Mouse (Mus musculus) layer of hippocampus, postnatal 25 days (tissue): ENCODE data around the gene Mrs2. TPM values are rescaled to one million over a fixed set of nuclear protein-coding genes. Genes with fewer than 3 reads are reported as not detected.
A peak's percentile ranks its signal among the peaks of the same experiment; 100 is the strongest.

ENCODE experiments used
- DNase-seq, 2 experiments: peaks; one replicate each; pipeline ENCODE4 v3.0.0; 2022; ENCODE audit warnings: mixed read lengths in 2 of 2, low spot score in 1 of 2; ENCODE audit errors: extremely low spot score in 1 of 2
- total RNA-seq, 2 experiments: library from RNA; stranded (reverse); gene quantifications; 2 replicates each; pipeline ENCODE4 v1.2.3; 2021

Mrs2 gene
- 10 to 100 TPM; 56.6 to 60.5 TPM for total RNA-seq

DNA sequence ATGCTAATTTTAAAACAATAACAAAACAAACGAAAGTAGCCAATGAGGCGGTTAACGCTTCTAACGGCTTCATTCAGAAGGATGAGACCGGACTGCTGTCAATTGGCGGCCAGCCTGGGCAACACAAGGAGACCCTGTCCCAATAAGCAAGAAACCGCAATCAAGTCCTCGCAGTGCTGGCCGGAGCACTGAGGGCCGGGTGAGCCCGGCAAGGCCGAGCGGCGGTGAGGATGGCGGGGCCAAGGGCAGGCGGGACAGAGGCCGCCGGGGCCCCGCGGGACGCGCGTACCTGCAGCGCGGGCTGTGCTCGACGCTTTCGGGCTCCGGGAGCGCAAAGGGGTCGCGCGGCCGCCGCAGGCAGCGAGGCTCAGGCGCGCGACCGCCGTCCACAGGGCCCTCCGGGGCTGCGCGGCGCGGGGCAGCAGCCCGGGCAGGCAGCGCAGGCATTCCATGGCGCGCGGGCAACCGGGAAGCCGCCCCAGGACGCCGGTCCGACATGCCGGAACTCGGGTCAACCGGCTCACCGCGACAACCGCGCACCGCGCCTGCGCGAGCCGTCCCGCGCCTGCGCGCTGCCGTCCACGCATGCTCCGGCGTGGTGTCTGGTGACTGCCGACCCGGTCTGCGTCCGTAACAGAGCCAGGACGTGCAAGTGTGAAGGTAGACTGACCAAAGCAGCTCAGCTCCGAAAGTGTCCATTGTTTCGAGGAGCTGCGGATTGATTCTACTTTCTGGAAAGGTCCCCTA is at the start of gene Mrs2:
Gene Mrs2, minus strand, starts transcription at position 587 of the 747 bp plus-strand sequence.
- DNase-seq, result peak; percentile 74 to 85

DNA sequence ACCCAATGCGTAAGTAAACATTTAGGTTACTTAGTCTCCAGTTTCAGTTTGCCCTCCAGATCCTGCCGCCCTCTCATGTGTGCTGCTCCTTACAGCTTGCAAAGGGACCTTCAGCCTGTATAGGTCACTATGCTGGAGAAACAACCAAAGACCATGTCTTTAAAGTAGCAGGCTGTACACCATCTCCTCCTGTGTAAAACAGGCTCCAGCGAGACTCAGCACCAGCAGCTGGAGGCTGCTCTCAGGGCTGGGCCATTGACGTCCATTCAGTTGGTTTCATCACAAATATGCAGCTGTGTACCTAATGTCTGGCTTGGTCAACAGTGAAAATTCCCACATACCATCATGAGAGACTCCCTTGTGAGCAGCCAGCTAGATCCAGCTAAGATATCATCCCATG is 49.6 kb upstream of the Mrs2 start:
- DNase-seq, result no peak

- DNase-seq, result no peak
Observed at GRCm38 (mm10) chr13:25067183-25067582, 47.0 kb upstream of the Mrs2 start.

- DNase-seq, result no peak
Observed at GRCm38 (mm10) chr13:25066659-25067058, 46.5 kb upstream of the Mrs2 start.

DNA sequence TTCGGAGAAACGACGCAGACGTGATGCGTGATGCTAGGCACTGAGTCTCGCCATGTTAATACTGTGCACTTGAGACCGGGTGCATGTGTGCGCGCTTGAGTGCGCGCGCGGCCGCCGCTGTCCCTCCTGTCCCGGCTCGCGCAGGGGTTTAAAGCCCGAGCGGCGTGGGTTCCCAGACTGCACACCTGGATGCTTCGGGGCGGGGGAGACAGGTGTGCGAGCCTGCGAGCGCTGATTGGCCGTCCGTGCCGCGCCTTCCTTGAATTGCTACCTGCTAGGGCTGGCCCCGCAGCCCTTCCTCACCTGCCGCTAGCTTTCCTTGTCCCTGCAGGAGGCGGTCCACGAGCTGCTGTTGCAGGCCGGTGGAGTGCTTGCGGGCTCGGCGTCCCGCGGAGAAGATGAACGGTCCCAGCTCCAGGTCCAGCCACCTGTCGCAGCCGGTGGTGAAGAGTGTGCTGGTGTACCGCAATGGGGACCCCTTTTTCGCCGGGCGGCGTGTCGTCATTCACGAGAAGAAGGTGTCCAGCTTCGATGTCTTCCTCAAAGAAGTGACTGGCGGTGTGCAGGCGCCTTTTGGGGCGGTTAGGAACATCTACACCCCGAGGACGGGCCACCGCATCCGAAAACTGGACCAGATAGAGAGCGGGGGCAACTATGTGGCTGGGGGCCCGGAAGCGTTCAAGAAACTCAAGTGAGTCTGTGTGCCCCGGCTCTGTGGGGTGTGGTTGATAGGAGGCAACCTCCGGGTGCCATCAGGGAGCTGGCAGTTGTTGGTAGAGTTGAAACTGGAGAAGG is 35.9 kb upstream of the Mrs2 start, which contains the start of gene Dcdc2a:
Gene Dcdc2a, plus strand, starts transcription at position 132 of the 795 bp plus-strand sequence.
- peak; percentile 9 to 10 for DNase-seq

DNA sequence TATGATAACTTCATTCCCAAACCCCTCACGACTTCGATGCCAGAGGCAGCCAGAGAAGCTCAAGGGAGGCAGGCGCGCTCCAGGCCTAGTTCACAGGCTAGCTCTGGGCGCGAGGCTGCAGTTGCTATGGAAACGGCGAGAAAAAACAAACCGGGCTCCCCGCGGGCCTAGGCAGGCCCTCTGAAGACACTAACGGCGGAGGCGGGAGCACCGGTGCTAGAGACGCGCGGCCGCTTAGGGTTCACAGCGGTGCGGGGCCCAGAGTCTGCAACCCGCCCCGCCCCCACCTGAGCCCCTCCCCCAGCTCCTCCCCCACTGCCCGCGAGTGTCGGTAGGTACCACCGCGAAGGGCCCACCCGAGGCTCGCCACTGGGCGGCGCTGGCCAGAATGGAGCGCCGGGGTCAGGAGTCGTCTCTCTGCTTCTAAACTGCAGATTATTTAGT is 35.0 kb upstream of the Mrs2 start:
- DNase-seq, result peak; percentile 52 to 55

GRCm38 (mm10) chr13:25052671-25053070 is 32.5 kb upstream of the Mrs2 start:
- DNase-seq, result no peak

GRCm38 (mm10) chr13:25039488-25039887 is 19.3 kb upstream of the Mrs2 start:
- DNase-seq, result no peak

DNA sequence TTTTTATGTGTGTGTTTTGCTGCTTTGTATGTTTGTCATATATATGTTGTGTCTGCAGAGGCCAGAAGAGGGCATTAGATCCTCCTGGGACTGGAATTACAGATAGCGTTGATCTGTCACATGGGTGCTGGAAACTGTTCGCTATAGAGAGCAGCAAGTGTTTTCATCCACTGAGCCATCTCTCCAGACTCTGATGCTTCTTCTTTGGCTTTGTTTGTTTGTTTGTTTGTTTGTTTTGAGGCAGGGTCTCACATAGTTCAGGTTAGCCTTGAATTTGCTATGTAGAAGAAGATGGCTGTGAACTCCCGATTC is 6.9 kb upstream of the Mrs2 start:
- DNase-seq, result no peak

DNA sequence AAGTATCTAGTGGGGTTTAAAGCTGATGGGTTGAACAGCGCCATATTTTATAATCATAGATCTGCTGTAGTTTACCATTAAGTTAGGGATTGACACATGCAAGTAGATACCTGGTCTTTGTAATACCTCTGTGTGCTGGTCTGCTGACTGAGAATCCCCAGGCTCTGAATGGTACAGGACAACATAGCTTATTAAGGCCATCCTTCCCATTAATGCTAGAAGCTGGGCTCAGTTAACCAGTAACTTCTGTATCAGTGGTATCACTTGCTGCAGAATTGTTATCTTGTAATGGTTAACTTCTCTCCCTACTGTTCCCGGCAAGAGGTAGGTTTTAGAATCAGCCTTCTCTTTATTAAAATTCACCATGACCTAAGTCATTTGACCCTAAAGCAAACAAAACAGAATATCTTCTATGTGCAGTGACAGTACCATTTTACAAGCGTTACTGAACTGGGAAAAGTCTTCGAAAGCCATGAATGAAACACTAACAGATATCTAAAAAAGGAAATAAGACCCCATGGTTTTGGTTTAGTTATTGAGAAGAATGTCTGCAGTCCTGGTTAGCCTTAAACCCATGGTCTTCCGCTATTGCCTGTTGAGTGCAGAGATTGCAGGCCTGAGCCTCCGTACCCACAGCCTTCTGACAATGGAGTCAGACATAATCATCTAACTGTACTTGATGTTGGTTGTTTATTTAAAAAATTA is 6.4 kb upstream of the Mrs2 start:
- no peak for DNase-seq

DNA sequence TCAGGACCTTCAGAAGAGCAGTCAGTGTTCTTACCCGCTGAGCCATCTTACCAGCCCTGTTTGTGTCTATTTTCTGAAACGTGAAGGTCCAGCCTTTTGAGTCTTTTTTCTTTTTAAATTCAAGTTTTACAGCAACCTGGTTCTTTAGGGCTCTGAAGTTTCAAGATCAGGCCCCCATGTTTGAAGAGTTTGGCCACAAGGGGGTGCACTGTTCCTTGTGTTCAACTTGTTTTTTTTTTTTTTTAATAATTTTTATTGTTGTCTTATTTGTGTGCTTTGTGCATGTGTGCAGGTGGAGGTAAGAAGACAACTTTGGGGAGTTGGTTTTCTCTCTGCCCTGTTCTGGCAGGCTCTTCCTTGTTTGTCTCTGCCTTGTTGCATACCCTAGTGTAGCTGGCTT is 4.5 kb upstream of the Mrs2 start:
- DNase-seq, result peak in 1 of 2 experiments; percentile 72

GRCm38 (mm10) chr13:25023129-25023528 is 3.0 kb upstream of the Mrs2 start:
- DNase-seq, result no peak

GRCm38 (mm10) chr13:25022386-25022785 is 2.2 kb upstream of the Mrs2 start:
- DNase-seq, result no peak

DNA sequence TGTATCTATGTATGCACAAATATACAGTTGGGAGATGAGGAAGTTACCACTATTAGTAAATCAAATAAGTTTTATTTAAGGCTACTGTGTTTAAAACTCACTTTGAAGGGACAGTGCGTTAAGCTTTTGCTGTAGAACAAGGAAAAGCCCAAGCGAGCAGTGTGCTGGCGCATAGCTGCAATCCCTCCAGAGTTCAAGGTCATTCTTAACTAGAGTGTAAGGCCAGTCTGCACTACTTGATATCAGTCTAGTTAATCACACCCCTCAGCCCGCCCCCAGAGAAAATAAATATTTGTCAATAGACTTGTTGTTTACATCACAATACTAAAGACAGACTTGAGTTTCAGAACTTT is 337 bp upstream of the Mrs2 start:
- DNase-seq, result no peak

DNA sequence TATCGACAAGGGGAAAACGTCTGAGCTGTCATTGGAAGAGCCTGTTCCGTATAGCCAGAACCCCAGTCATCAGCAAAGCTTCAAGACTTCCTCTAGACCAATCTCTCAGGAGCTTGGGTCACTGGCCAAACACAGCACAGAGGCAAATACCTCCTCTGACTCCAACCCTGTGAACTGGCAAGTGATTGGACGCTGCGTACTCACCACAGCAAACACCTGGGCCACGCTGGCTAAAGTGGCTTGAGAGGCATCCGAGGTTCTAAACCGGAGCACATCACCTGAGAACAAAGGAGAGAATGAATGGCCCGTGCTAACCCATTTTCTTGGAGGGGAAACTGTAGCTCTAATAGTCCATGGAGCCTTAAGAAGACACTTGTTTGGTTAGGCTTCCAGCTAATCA is 1.9 kb downstream of the Mrs2 start:
- no peak for DNase-seq

DNA sequence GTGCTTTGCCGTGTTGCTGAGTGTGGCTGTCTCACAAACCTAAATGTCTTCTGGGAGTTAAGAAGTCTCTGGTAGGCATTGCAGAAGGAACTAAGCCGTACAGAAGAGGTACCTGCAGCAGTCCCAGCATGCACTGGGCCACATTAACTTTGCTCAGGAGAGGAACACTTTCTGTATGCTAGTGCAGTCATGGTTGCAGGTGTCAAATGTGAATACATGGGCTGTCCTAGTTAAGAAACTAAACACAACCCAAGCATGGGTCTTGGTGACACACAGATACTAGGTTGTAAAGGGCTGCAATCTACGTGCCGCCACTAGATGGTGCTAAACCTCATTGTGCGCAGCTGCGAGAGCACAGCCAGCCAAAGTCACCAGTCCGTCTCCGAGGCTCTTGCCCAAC is 13.1 kb downstream of the Mrs2 start:
- DNase-seq, result peak in 1 of 2 experiments; percentile 69

DNA sequence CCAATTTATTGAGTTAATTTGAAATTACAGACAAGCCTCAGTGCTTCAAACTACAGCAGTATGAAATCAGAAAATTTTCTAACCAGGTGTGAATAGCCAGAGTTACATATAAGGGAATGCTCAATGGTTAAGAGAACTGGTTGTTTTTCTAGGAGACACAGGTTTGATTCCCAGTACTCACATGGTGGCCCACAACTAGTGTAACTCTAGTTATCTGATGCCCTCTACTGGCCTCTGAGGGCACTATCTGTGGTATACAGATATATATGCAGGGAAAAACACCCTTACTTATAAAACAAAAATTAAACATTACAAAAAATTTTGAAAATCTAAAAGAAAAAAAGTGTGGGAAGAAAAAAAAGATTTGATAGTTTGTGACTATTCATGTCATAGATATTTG is 17.2 kb downstream of the Mrs2 start:
- no peak for DNase-seq

- no peak for DNase-seq
Observed at GRCm38 (mm10) chr13:24999538-24999937, 20.6 kb downstream of the Mrs2 start.

DNA sequence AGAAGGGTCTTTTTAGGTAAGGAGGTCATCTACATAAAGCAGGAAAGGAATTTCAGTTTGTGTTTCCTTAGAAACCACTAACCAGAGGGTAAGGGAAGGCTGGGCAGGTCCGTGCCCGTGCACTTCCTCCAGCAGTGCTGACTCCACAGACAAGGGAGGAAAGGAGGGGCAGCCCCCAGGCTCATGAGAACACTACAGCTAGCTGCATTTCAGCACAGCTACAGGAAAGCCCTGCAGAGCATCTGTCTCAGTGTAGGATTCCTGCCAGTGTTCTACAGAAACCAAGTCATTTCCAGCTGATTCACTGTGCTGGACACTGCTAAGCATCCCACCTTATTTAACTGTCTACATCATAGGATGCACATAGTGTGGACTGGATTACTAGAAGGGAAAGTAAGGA is 27.0 kb downstream of the Mrs2 start:
- DNase-seq, result no peak

GRCm38 (mm10) chr13:24989006-24989405 is 31.2 kb downstream of the Mrs2 start:
- DNase-seq, result no peak

GRCm38 (mm10) chr13:24988391-24988790 is 31.8 kb downstream of the Mrs2 start:
- DNase-seq, result peak in 1 of 2 experiments; percentile 65
